7 mouse cellular contexts compared by ENCODE assay signal in genomic region chr7:123983177-123984046, GRCm38 (mm10). TPM values are rescaled to one million over a fixed set of nuclear protein-coding genes. Genes with fewer than 3 reads are reported as not detected.
DNase-seq lines count a peak whose midpoint lies in the region; ATAC-seq and TF ChIP-seq lines count a peak whose summit lies in the region.

No protein-coding gene starts in this region.

- H3K4me2 ChIP-seq in embryonic facial prominence, embryonic 12.5 days (replicated peaks) = peak overlapping the region; percentile 100
- H3K4me2 ChIP-seq in hindbrain, embryonic 15.5 days = peak overlapping the region; percentile 97
- H3K4me2 ChIP-seq in midbrain, postnatal 0 days (ENCODE audit: low read depth, low read length, poor library complexity, severe bottlenecking) = peak overlapping the region; percentile 91

- H3K27ac ChIP-seq in embryonic facial prominence, embryonic 12.5 days = no peak overlapping the region
- 0 out of 2 replicates have a peak overlapping the region, but pooled peaks have one; percentile 32 for H3K27ac ChIP-seq in hindbrain, embryonic 15.5 days (replicated peaks)
- peak overlapping the region; percentile 57 for H3K27ac ChIP-seq in midbrain, postnatal 0 days (ENCODE audit: low read depth, low read length)

- no peaks in the 10 kb centered on the region for H3K9me3 ChIP-seq in embryonic facial prominence, embryonic 12.5 days
- H3K9me3 ChIP-seq in hindbrain, embryonic 15.5 days = no peaks in the 10 kb centered on the region
- H3K9me3 ChIP-seq in midbrain, postnatal 0 days (ENCODE audit: low read length) = no peaks in the 10 kb centered on the region

- peaks cover 81% of the 10 kb centered on the region for H3K27me3 ChIP-seq in embryonic facial prominence, embryonic 12.5 days
- H3K27me3 ChIP-seq in hindbrain, embryonic 15.5 days = peaks cover 58% of the 10 kb centered on the region
- H3K27me3 ChIP-seq in midbrain, postnatal 0 days (ENCODE audit: insufficient read depth, low read length) = no peaks in the 10 kb centered on the region

- WGBS in embryonic facial prominence, embryonic 12.5 days = 1% methylated on average over 72 of the region's 97 CpGs
- WGBS in hindbrain, embryonic 15.5 days = under 1% methylated on average over 68 of the region's 97 CpGs
- under 1% methylated on average over 69 of the region's 97 CpGs for WGBS in midbrain, postnatal 0 days

- peak overlapping the region; percentile 37 for H3K9ac ChIP-seq in embryonic facial prominence, embryonic 12.5 days
- peak overlapping the region; percentile 68 for H3K9ac ChIP-seq in hindbrain, embryonic 15.5 days
- peak overlapping the region; percentile 69 for H3K9ac ChIP-seq in midbrain, postnatal 0 days (replicated peaks; ENCODE audit: low read length, poor library complexity, severe bottlenecking)

- H3K36me3 ChIP-seq in embryonic facial prominence, embryonic 12.5 days = no peaks in the 10 kb centered on the region
- H3K36me3 ChIP-seq in hindbrain, embryonic 15.5 days = no peaks in the 10 kb centered on the region
- H3K36me3 ChIP-seq in midbrain, postnatal 0 days (ENCODE audit: insufficient read depth, low read length) = no peaks in the 10 kb centered on the region

- no peaks in the 10 kb centered on the region; the same call in 1 of the 2 replicates for H3K4me1 ChIP-seq in embryonic facial prominence, embryonic 12.5 days
- H3K4me1 ChIP-seq in hindbrain, embryonic 15.5 days (replicated peaks) = peaks cover 25% of the 10 kb centered on the region
- no peaks in the 10 kb centered on the region; the same call in 1 of the 2 replicates for H3K4me1 ChIP-seq in midbrain, postnatal 0 days (ENCODE audit: insufficient read depth, low read length)

- no peak for TF ChIP-seq CTCF in midbrain, postnatal 0 days (IDR thresholded peaks at IDR 0.05)

- peak; percentile 8 to 27 for DNase-seq in layer of hippocampus, postnatal 10 days (ENCODE audit: low spot score in 2 of 2)
- DNase-seq in layer of hippocampus, adult 8-10 months (ENCODE audit: low spot score in 2 of 2) = no peak
- DNase-seq in midbrain, postnatal 0 days (ENCODE audit: low spot score) = no peak
- no peak for DNase-seq in ovary, postnatal 36 days (ENCODE audit: low spot score)
- no peak for DNase-seq in adrenal gland, adult 2 months

- no peak for ATAC-seq in embryonic facial prominence, embryonic 12.5 days (ENCODE audit: insufficient number of reproducible peaks, insufficient read depth, low FRiP score, low TSS enrichment)
- ATAC-seq in hindbrain, embryonic 15.5 days (ENCODE audit: low FRiP score, low read depth) = 0 out of 2 replicates have a peak, but pooled peaks have one; percentile 43
- no peak; the same call in 1 of the 2 replicates for ATAC-seq in midbrain, postnatal 0 days (ENCODE audit: low FRiP score)

- H3K4me3 ChIP-seq in embryonic facial prominence, embryonic 12.5 days = peak overlapping the region; percentile 60
- H3K4me3 ChIP-seq in hindbrain, embryonic 15.5 days = peak overlapping the region; percentile 79
- peak overlapping the region; percentile 81 for H3K4me3 ChIP-seq in midbrain, postnatal 0 days (ENCODE audit: low read depth, low read length)

RNA-seq across cellular contexts. Expression of gene Hs3st4, which starts 0.7 kb away (rescaled TPM):
- 10 to 100 TPM; 74.0 to 84.5 TPM for total RNA-seq in layer of hippocampus, postnatal 10 days (2021)
- 10 to 100 TPM; 79.4 to 96.9 (median 89.7) TPM for total RNA-seq in layer of hippocampus, adult 8-10 months (2022)
- 0.38 TPM in 2 replicates for polyA plus RNA-seq in embryonic facial prominence, embryonic 12.5 days (2016; fragmentation: Nextera tagmentation; extraction: Ambion mirVana)
- polyA plus RNA-seq in hindbrain, embryonic 15.5 days (2015; fragmentation: Nextera tagmentation; extraction: Ambion mirVana) = 14.3 TPM in 2 replicates
- 38.6 and 46.9 TPM in 2 replicates for total RNA-seq in midbrain, postnatal 0 days (2014; rRNA removed)
- 19.8 and 22.5 TPM in 2 replicates for polyA plus RNA-seq in midbrain, postnatal 0 days (2015; fragmentation: Nextera tagmentation; extraction: Ambion mirVana)
- under 1 TPM in 1 of 2 experiments, not detected in 1; 0.07 TPM for total RNA-seq in adrenal gland, adult 2 months (2021)
- 0.08 TPM in 1 of 2 replicates, not detected in the other for polyA plus RNA-seq in adrenal gland, adult 2 months (2012; rRNA removed)

Comparison
In these comparisons a context has a peak if more than half of its experiments do, and no peak if none do; other contexts are left out.
1. DNase-seq: peak in layer of hippocampus, postnatal 10 days (2 of 2); none in layer of hippocampus, adult 8-10 months (0 of 2), midbrain, postnatal 0 days (single experiment), ovary, postnatal 36 days (single experiment) and adrenal gland, adult 2 months (single experiment).
2. RNA of gene Hs3st4, which starts 0.7 kb away (total RNA-seq): 79.4 to 96.9 TPM in layer of hippocampus, adult 8-10 months, 74.0 to 84.5 TPM in layer of hippocampus, postnatal 10 days and 38.6 to 46.9 TPM in midbrain, postnatal 0 days; 0.07 TPM in adrenal gland, adult 2 months; every median in the first group is over 10 times any median in the second.
3. Peak in every context shown above with its lines, with median percentiles within 50 percentile points of each other: H3K4me2 ChIP-seq, H3K4me3 ChIP-seq and H3K9ac ChIP-seq.